Mouse (Mus musculus): ENCODE results near the gene Vsig10l.

Vsig10l gene

GRCm38 (mm10) chr7:43462851-43463250, at the start of gene Vsig10l:
Vsig10l (plus strand) TSS chr7:43463151.
- DNase-seq (ENCODE audit: low read depth, low spot score): no peak

- DNase-seq (ENCODE audit: low read depth, low spot score): no peak
These were observed 45.7 kb upstream of the Vsig10l start for GRCm38 (mm10) chr7:43417298-43417697.

GRCm38 (mm10) chr7:43422995-43423617, 39.8 kb upstream of the Vsig10l start:
- peak; percentile 58 for DNase-seq (ENCODE audit: low read depth, low spot score)

GRCm38 (mm10) chr7:43423991-43424625, 38.8 kb upstream of the Vsig10l start:
- no peak for DNase-seq (ENCODE audit: low read depth, low spot score)

GRCm38 (mm10) chr7:43427406-43427805, 35.5 kb upstream of the Vsig10l start, which contains the start of gene Lim2:
Lim2 (plus strand) TSS chr7:43427670.
- DNase-seq (ENCODE audit: low read depth, low spot score): no peak

GRCm38 (mm10) chr7:43429500-43429899, 33.5 kb upstream of the Vsig10l start:
- no peak for DNase-seq (ENCODE audit: low read depth, low spot score)

GRCm38 (mm10) chr7:43432891-43433290, 30.1 kb upstream of the Vsig10l start:
- no peak for DNase-seq (ENCODE audit: low read depth, low spot score)

- no peak for DNase-seq (ENCODE audit: low read depth, low spot score)
These were observed 28.3 kb upstream of the Vsig10l start for GRCm38 (mm10) chr7:43434676-43435075.

- no peak for DNase-seq (ENCODE audit: low read depth, low spot score)
These were observed 26.4 kb upstream of the Vsig10l start, which contains the start of gene Nkg7 for GRCm38 (mm10) chr7:43436341-43437255. Nkg7 (plus strand) TSS chr7:43437073.

- no peak for DNase-seq (ENCODE audit: low read depth, low spot score)
These were observed 24.3 kb upstream of the Vsig10l start for GRCm38 (mm10) chr7:43438611-43439010.

GRCm38 (mm10) chr7:43440482-43440881, 22.5 kb upstream of the Vsig10l start, which contains the start of gene Cldnd2:
Cldnd2 (plus strand) TSS chr7:43440782.
- no peak for DNase-seq (ENCODE audit: low read depth, low spot score)

- no peak for DNase-seq (ENCODE audit: low read depth, low spot score)
These were observed 21.9 kb upstream of the Vsig10l start for GRCm38 (mm10) chr7:43441071-43441470.

- no peak for DNase-seq (ENCODE audit: low read depth, low spot score)
These were observed 20.3 kb upstream of the Vsig10l start for GRCm38 (mm10) chr7:43442684-43443083.

- DNase-seq (ENCODE audit: low read depth, low spot score): peak; percentile 83
These were observed 19.6 kb upstream of the Vsig10l start for GRCm38 (mm10) chr7:43443126-43443916.

- peak; percentile 98 for DNase-seq (ENCODE audit: low read depth, low spot score)
These were observed 19.0 kb upstream of the Vsig10l start, which contains the start of the genes Etfb and Gm45233 for GRCm38 (mm10) chr7:43443917-43444293. Etfb (plus strand) TSS chr7:43444083. Gm45233 (plus strand) TSS chr7:43444128.

GRCm38 (mm10) chr7:43447801-43448200, 15.2 kb upstream of the Vsig10l start:
- DNase-seq (ENCODE audit: low read depth, low spot score): no peak

GRCm38 (mm10) chr7:43448246-43448645, 14.7 kb upstream of the Vsig10l start:
- DNase-seq (ENCODE audit: low read depth, low spot score): no peak

- DNase-seq (ENCODE audit: low read depth, low spot score): no peak
These were observed 13.1 kb upstream of the Vsig10l start for GRCm38 (mm10) chr7:43449811-43450210.

- no peak for DNase-seq (ENCODE audit: low read depth, low spot score)
These were observed 11.2 kb upstream of the Vsig10l start for GRCm38 (mm10) chr7:43451726-43452125.

- no peak for DNase-seq (ENCODE audit: low read depth, low spot score)
These were observed 10.3 kb upstream of the Vsig10l start for GRCm38 (mm10) chr7:43452609-43453008.
